Mouse (Mus musculus) G1E (cell line): Measurements from ENCODE around the gene Hivep3.

ENCODE experiments used
- CTCF ChIP-seq: IDR thresholded peaks from 2 replicates; pipeline ENCODE4 v1.5.1; 2012; ENCODE audit warnings: low read depth, low read length, inconsistent platforms, mixed read lengths
- GATA1 ChIP-seq: IDR thresholded peaks from 2 replicates; pipeline ENCODE4 v1.6.1; 2012; ENCODE audit warnings: borderline replicate concordance, low read length, inconsistent platforms, mixed read lengths
- GATA2 ChIP-seq: IDR thresholded peaks from 2 replicates; pipeline ENCODE4 v1.6.1; 2012; ENCODE audit warnings: low read depth, low read length, inconsistent platforms, borderline replicate concordance
- TAL1 ChIP-seq: conservative IDR thresholded peaks from 2 replicates; pipeline ENCODE4 v1.6.1; 2012; ENCODE audit warnings: low read depth, low read length, inconsistent platforms, mixed read lengths

- TF ChIP-seq GATA1: no peak
- TF ChIP-seq CTCF: no peak
- TF ChIP-seq TAL1: no peak
- TF ChIP-seq GATA2: no peak
Measured at GRCm38 (mm10) chr4:119780881-119781280, 47.3 kb downstream of the Hivep3 start.
